Mouse (Mus musculus): ENCODE results near the gene Cacna1a.

- TF ChIP-seq GATA1 (IDR thresholded peaks at IDR 0.05; ENCODE audit: borderline replicate concordance, low read length), result no peak
- no peak for TF ChIP-seq FLI1 (IDR thresholded peaks at IDR 0.05; ENCODE audit: low read length)
These were observed 273.8 kb downstream of the Cacna1a start for GRCm38 (mm10) chr8:84661961-84662571.
